Mouse (Mus musculus): Measurements from ENCODE around the gene Mad2l2. TPM values are rescaled to one million over a fixed set of nuclear protein-coding genes. Genes with fewer than 3 reads are reported as not detected.

Mad2l2 gene
- polyA plus RNA-seq, 1 experiment from 2014 or later = 100 TPM

DNA sequence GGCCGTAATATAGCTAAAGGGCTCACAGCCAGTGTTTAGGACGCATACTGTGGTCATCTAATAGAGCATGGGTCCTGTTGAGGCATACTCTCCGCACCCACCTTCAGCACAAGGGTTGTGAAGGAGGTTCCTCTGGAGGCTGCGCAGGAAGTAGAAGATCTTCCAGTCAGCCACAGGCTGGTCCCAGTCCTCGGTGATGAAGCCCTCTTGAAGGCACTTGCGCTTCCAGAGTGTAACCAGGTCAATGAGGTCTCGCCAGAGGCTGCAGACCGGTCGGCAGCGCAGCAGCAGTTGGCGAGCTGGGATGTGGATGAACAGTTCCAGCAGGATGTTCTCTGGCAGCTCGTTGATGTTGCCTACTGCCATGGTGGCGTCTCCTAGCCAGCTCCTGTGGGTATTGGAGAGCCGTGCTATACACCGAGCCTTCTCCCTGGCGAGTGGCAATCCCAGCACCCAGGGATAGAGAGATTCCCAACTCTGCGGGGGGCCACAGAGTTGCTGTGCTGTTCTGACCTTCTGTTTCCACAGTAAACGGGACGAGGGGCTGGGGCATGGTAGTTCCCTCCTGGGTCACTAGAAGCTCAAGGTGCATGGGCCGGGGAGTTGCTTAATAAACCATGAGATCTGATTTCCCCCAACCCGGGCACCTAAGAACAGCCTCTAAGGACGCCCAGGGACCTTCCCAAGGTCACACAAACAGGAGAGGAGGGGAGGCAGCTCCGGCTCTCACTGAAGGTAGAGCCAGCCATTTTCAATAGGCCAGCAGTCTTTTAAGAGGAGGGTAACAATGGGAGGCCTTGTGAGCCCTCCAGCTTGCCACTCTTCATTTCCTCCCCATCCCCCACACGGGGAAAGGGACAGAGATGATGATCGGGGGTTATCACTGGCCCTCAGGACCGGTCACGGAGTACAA, 28.5 kb downstream of the Mad2l2 start:
- Histone ChIP-seq H3K4me2 (ENCODE audit: low read length) (peak overlapping the region; percentile 87), H3K27me3 (ENCODE audit: control insufficient read depth, insufficient read depth, low read depth, low read length) (peaks cover 16% of the 10 kb centered on the region), H3K4me1 (ENCODE audit: control insufficient read depth, insufficient read depth, low read length) (peaks cover 14% of the 10 kb centered on the region), H3K27ac (ENCODE audit: low read length) (peak overlapping the region; percentile 88), H3K4me3 (ENCODE audit: low read depth, low read length) (peak overlapping the region; percentile 81), H3K9me3 (replicated peaks; ENCODE audit: control insufficient read depth, low read length, poor library complexity, severe bottlenecking) (no peaks in the 10 kb centered on the region), H3K9ac (ENCODE audit: low read depth, low read length) (peak overlapping the region; percentile 95), H3K36me3 (ENCODE audit: control insufficient read depth, insufficient read depth, low read length) (peaks cover 15% of the 10 kb centered on the region)
- ATAC-seq = peak; percentile 3; the same call in 1 of the 2 replicates
- WGBS = 19% methylated on average over 27 of the region's 27 CpGs

DNA sequence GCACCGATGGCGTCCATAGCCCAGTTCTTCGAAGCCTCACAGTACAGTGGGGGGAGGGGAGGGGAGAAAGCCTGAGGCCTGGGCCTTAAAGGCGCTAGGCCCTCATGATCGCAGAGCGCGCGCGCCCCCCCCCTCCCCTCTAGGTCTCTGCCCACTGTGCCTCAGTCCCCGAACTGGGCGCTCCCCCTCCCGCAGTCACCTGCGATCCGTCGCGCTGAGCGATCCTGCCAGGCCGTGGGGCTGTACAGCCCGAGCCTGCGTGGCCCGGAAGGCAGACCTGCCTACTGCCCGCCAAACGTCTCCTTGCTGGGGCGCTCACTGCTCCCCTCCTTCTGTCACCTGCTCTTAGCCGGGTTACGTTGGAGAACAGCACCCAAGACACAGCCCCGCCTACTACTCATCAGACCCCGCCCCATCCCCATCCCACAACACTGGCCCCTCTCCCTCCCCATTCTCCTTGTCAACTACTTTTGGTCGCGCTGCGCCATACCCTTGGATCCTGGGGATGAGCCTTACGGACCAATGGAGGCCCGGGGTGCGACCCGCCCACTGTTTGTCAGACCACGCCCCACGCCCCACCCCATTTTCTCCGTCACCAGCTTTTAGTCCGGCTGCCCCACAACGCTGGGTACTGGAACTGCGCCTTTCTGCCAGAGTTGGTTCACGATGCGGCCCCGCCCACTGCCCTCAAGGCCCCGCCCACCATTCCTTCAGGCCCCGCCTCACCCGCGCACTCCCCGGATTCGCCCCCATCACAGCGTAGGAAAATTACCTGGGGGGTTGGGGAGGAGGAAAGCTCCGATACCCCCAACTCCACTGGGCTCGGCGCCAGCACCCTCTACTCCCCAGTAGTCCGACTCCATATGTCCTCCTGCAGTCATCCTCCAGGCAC, 29.6 kb downstream of the Mad2l2 start:
- Histone ChIP-seq H3K9ac (ENCODE audit: low read depth, low read length) (peak overlapping the region; percentile 95), H3K4me2 (ENCODE audit: low read length) (peak overlapping the region; percentile 87), H3K4me3 (ENCODE audit: low read depth, low read length) (peak overlapping the region; percentile 81), H3K4me1 (ENCODE audit: control insufficient read depth, insufficient read depth, low read length) (peaks cover 24% of the 10 kb centered on the region), H3K27me3 (ENCODE audit: control insufficient read depth, insufficient read depth, low read depth, low read length) (peaks cover 26% of the 10 kb centered on the region), H3K27ac (ENCODE audit: low read length) (peak overlapping the region; percentile 88), H3K9me3 (replicated peaks; ENCODE audit: control insufficient read depth, low read length, poor library complexity, severe bottlenecking) (no peaks in the 10 kb centered on the region), H3K36me3 (ENCODE audit: control insufficient read depth, insufficient read depth, low read length) (peaks cover 11% of the 10 kb centered on the region)
- under 1% methylated on average over 52 of the region's 55 CpGs for WGBS
- ATAC-seq = peak; percentile 90

DNA sequence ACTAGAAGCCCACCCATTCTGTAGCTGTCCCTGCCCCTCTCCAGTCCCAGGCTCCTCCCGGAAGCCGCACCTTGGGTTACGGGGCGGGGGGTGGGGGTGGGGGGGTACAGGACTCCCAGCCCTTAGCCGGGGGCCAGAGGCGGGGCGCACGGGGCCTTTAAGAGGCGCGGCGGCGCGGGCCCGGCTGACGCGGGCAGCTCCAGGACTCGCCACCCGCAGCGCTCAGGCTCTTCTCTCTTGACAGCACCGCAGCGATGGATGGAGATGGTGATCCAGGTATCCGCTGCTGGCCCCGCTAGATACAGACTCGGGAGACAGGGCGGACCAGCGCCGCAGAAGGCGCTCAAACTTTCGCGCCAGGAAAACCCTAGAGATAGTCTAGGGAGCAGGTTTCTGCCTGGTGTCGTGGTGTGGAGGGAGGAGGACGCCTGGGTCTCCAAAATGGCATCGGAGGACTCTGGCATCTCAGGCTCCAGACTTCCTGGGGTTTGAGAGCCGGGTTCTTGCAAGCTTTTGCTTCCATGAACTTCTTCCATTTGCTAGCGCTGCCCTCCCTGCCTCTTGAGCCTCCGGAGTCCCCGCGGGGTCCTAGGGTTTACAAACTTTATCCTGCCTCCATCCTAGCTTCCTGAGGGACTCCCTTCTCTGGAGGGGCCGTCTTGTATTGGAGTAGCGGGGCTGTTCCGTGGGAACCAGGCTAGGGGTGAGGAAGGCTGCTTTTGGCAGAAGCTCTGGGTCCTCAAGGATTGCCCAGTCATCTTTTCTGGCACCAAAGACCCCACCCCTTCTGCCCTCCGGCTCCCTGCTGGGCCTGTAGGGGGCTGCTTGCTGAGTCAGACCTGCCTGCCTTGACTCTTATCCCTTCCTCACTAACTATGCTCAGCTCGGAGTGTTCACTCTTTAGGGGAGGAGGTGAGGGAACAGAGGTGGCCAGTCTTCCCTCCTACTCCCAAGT, 30.5 kb downstream of the Mad2l2 start, which contains the start of the genes Fbxo44 and Fbxo2:
Fbxo44 (minus strand) TSS at position 47 of the 955 bp plus-strand sequence.
Fbxo2 (plus strand) TSS at position 186 of the 955 bp plus-strand sequence.
- 2% methylated on average over 43 of the region's 43 CpGs for WGBS
- H3K36me3 ChIP-seq (ENCODE audit: control insufficient read depth, insufficient read depth, low read length) = peaks cover 9% of the 10 kb centered on the region
- peaks cover 24% of the 10 kb centered on the region for H3K4me1 ChIP-seq (ENCODE audit: control insufficient read depth, insufficient read depth, low read length)
- peak; percentile 79 for ATAC-seq
- H3K4me3 ChIP-seq (ENCODE audit: low read depth, low read length) = peak within 1 kb of the TSS; percentile 81
- peak within 1 kb of the TSS; percentile 95 for H3K9ac ChIP-seq (ENCODE audit: low read depth, low read length)
- H3K4me2 ChIP-seq (ENCODE audit: low read length) = peak within 1 kb of the TSS; percentile 87
- peaks cover 35% of the 10 kb centered on the region for H3K27me3 ChIP-seq (ENCODE audit: control insufficient read depth, insufficient read depth, low read depth, low read length)
- no peaks in the 10 kb centered on the region for H3K9me3 ChIP-seq (replicated peaks; ENCODE audit: control insufficient read depth, low read length, poor library complexity, severe bottlenecking)
- H3K27ac ChIP-seq (ENCODE audit: low read length) = peak within 1 kb of the TSS; percentile 88

DNA sequence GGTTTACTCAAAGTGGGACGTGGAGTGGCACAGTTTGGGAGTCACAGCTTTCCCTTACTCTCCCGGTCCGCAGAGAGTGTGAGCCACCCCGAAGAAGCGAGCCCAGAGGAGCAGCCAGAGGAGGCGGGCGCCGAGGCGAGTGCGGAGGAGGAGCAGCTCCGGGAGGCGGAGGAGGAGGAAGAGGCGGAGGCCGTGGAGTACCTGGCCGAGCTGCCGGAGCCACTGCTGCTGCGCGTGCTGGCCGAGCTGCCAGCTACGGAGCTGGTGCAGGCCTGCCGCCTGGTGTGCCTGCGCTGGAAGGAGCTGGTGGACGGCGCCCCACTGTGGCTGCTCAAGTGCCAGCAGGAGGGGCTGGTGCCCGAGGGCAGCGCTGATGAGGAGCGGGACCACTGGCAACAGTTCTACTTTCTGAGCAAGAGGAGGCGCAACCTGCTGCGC, 33.8 kb downstream of the Mad2l2 start:
- Histone ChIP-seq H3K36me3 (ENCODE audit: control insufficient read depth, insufficient read depth, low read length) (no peaks in the 10 kb centered on the region), H3K4me1 (ENCODE audit: control insufficient read depth, insufficient read depth, low read length) (peaks cover 17% of the 10 kb centered on the region), H3K9ac (ENCODE audit: low read depth, low read length) (peak overlapping the region; percentile 48), H3K27me3 (ENCODE audit: control insufficient read depth, insufficient read depth, low read depth, low read length) (peaks cover 43% of the 10 kb centered on the region), H3K9me3 (replicated peaks; ENCODE audit: control insufficient read depth, low read length, poor library complexity, severe bottlenecking) (no peaks in the 10 kb centered on the region), H3K4me2 (ENCODE audit: low read length) (peak overlapping the region; percentile 60), H3K4me3 (ENCODE audit: low read depth, low read length) (peak overlapping the region; percentile 32), H3K27ac (ENCODE audit: low read length) (no peak overlapping the region)
- no peak for ATAC-seq
- 0% methylated on average over 24 of the region's 29 CpGs for WGBS

DNA sequence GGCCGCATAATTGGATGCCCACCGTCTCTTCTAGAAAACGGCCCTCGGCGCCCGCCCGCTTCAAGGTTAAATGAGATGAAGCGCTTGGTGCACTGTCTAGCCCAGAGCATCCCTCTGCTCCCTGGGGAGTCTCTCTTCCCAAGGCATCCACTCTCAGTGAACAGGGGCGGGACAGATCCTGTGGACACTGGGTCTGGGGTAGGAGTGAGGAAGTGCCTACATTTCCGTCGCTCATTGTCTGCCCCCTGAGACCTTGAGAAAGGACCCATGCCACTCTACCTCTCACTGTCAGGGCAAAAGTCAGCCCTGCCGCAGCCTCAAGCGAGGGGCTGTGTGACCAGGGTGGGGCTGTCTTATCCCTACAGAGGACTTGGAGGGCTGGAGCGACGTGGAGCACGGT, 34.3 kb downstream of the Mad2l2 start:
- H3K27ac ChIP-seq (ENCODE audit: low read length) = no peak overlapping the region
- H3K36me3 ChIP-seq (ENCODE audit: control insufficient read depth, insufficient read depth, low read length) = no peaks in the 10 kb centered on the region
- ATAC-seq = no peak
- H3K4me2 ChIP-seq (ENCODE audit: low read length) = peak overlapping the region; percentile 60
- WGBS = under 1% methylated on average over 16 of the region's 16 CpGs
- H3K4me3 ChIP-seq (ENCODE audit: low read depth, low read length) = peak overlapping the region; percentile 32
- H3K9me3 ChIP-seq (replicated peaks; ENCODE audit: control insufficient read depth, low read length, poor library complexity, severe bottlenecking) = no peaks in the 10 kb centered on the region
- H3K27me3 ChIP-seq (ENCODE audit: control insufficient read depth, insufficient read depth, low read depth, low read length) = peaks cover 43% of the 10 kb centered on the region
- peaks cover 17% of the 10 kb centered on the region for H3K4me1 ChIP-seq (ENCODE audit: control insufficient read depth, insufficient read depth, low read length)
- peak overlapping the region; percentile 48; the same call in 1 of the 2 replicates for H3K9ac ChIP-seq (ENCODE audit: low read depth, low read length)

DNA sequence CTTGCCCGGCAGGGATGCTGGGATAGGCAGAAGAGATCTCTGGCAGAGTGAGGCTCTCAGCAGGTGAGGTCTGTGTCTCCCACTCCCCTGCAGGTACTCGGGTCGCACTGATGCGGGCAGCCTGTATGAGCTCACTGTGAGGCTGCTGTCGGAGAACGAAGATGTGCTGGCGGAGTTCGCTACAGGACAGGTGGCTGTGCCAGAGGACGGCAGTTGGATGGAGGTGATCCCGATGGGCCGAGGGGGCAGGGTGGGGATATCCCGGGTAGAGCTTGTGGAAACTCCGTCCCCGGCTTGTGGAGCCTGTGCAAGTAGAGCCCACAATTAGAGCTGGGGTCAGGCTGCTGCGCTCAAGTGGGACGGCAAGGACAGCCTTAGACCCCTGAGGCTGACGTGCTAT, 35.4 kb downstream of the Mad2l2 start:
- 10% methylated on average over 17 of the region's 17 CpGs for WGBS
- peaks cover 47% of the 10 kb centered on the region for H3K27me3 ChIP-seq (ENCODE audit: control insufficient read depth, insufficient read depth, low read depth, low read length)
- no peak overlapping the region for H3K9ac ChIP-seq (ENCODE audit: low read depth, low read length)
- no peak overlapping the region for H3K4me3 ChIP-seq (ENCODE audit: low read depth, low read length)
- H3K4me2 ChIP-seq (ENCODE audit: low read length) = no peak overlapping the region
- no peaks in the 10 kb centered on the region for H3K9me3 ChIP-seq (replicated peaks; ENCODE audit: control insufficient read depth, low read length, poor library complexity, severe bottlenecking)
- ATAC-seq = no peak
- no peak overlapping the region for H3K27ac ChIP-seq (ENCODE audit: low read length)
- H3K4me1 ChIP-seq (ENCODE audit: control insufficient read depth, insufficient read depth, low read length) = peaks cover 17% of the 10 kb centered on the region
- H3K36me3 ChIP-seq (ENCODE audit: control insufficient read depth, insufficient read depth, low read length) = no peaks in the 10 kb centered on the region

DNA sequence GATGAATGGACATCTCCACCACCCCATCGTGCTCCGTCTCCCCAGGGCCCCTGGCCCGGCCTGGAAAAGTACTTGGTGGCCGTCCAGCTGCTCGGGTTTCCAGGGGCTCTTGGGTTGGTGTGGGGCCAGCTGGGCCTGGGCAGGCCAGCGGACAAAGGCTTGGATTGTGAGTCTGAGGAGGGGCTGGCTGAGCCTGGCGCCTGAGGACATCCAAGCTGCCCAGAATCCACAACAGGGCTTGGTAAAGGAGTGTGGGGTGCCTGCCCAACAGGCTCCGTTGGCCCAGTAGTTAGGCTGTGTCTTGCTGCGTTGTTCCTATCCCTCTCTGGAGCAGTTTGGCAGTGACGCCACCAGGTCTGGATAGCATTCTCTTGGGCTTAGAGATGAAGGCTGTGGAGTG, 36.2 kb downstream of the Mad2l2 start:
- peak overlapping the region; percentile 31; the same call in 1 of the 2 replicates for H3K9ac ChIP-seq (ENCODE audit: low read depth, low read length)
- peak; percentile 59 for ATAC-seq
- no peak overlapping the region for H3K4me3 ChIP-seq (ENCODE audit: low read depth, low read length)
- H3K36me3 ChIP-seq (ENCODE audit: control insufficient read depth, insufficient read depth, low read length) = no peaks in the 10 kb centered on the region
- peak overlapping the region; percentile 5; the same call in 1 of the 2 replicates for H3K4me2 ChIP-seq (ENCODE audit: low read length)
- peak overlapping the region; percentile 17 for H3K27ac ChIP-seq (ENCODE audit: low read length)
- H3K27me3 ChIP-seq (ENCODE audit: control insufficient read depth, insufficient read depth, low read depth, low read length) = peaks cover 45% of the 10 kb centered on the region
- H3K4me1 ChIP-seq (ENCODE audit: control insufficient read depth, insufficient read depth, low read length) = peaks cover 17% of the 10 kb centered on the region
- no peaks in the 10 kb centered on the region for H3K9me3 ChIP-seq (replicated peaks; ENCODE audit: control insufficient read depth, low read length, poor library complexity, severe bottlenecking)
- 6% methylated on average over 10 of the region's 10 CpGs for WGBS

DNA sequence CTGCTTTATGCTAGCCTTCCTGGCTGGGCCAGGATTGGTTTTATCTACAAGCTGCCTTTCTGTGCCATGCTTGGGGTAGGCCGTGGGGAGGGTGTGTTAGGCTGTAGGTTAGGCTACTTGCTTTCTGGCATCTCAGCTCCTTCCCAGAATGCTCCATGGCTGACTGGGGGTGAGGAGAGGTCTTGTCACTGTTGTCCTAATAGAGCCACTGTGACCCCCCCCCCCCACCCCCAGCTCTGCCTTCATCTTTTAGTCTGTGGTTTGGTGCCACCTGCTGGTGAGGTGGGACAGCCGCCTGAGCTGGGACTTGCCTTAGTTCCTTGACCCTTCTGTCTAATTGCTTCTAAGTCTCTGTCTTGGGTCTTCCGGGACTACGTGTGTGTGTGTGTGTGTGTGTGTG, 36.8 kb downstream of the Mad2l2 start:
- WGBS = 19% methylated on average over 3 of the region's 4 CpGs
- peak overlapping the region; percentile 5; the same call in 1 of the 2 replicates for H3K4me2 ChIP-seq (ENCODE audit: low read length)
- H3K4me1 ChIP-seq (ENCODE audit: control insufficient read depth, insufficient read depth, low read length) = peaks cover 17% of the 10 kb centered on the region
- H3K36me3 ChIP-seq (ENCODE audit: control insufficient read depth, insufficient read depth, low read length) = no peaks in the 10 kb centered on the region
- no peak for ATAC-seq
- peak overlapping the region; percentile 17 for H3K27ac ChIP-seq (ENCODE audit: low read length)
- H3K9me3 ChIP-seq (replicated peaks; ENCODE audit: control insufficient read depth, low read length, poor library complexity, severe bottlenecking) = no peaks in the 10 kb centered on the region
- H3K9ac ChIP-seq (ENCODE audit: low read depth, low read length) = no peak overlapping the region
- peaks cover 39% of the 10 kb centered on the region for H3K27me3 ChIP-seq (ENCODE audit: control insufficient read depth, insufficient read depth, low read depth, low read length)
- no peak overlapping the region for H3K4me3 ChIP-seq (ENCODE audit: low read depth, low read length)

Data from midbrain, embryonic 16.5 days (tissue).